Mouse (Mus musculus): ENCODE measurements at regions not wholly inside any gene's neighbourhood (a gene's known extent, or its start where the extent isn't known, plus 50 kb on each side); places are given as distances from the start of the nearest gene placed in this dataset.

- DNase-seq (ENCODE audit: low spot score in 2 of 2), result no peak
Measured at GRCm38 (mm10) chr5:91828481-91828880, 134.4 kb downstream of the Rchy1 start.

GRCm38 (mm10) chr5:91826636-91827035 is 136.2 kb downstream of the Rchy1 start:
- DNase-seq (ENCODE audit: low spot score in 2 of 2), result peak; percentile 28 to 65

GRCm38 (mm10) chr5:91822844-91823576 is 139.9 kb downstream of the Rchy1 start:
- no peak for DNase-seq (ENCODE audit: low spot score in 2 of 2)

- no peak for DNase-seq (ENCODE audit: low spot score in 2 of 2)
Measured at GRCm38 (mm10) chr5:91818800-91819199, 144.1 kb downstream of the Rchy1 start.

- no peak for DNase-seq (ENCODE audit: low spot score in 2 of 2)
Measured at GRCm38 (mm10) chr5:91818195-91818594, 144.7 kb downstream of the Rchy1 start.

- no peak for DNase-seq (ENCODE audit: low spot score in 2 of 2)
Measured at GRCm38 (mm10) chr5:91816376-91816950, 146.4 kb downstream of the Rchy1 start.

GRCm38 (mm10) chr5:91814956-91815355 is 147.9 kb downstream of the Rchy1 start:
- no peak for DNase-seq (ENCODE audit: low spot score in 2 of 2)

- DNase-seq (ENCODE audit: low spot score in 2 of 2), result no peak
Measured at GRCm38 (mm10) chr5:91814417-91814762, 148.5 kb downstream of the Rchy1 start.

GRCm38 (mm10) chr5:91813547-91814416 is 149.1 kb downstream of the Rchy1 start:
- DNase-seq (ENCODE audit: low spot score in 2 of 2), result no peak

- no peak for DNase-seq (ENCODE audit: low spot score in 2 of 2)
Measured at GRCm38 (mm10) chr5:91807070-91808065, 155.5 kb downstream of the Rchy1 start.

- peak in 1 of 2 experiments; percentile 44 for DNase-seq (ENCODE audit: low spot score in 2 of 2)
Measured at GRCm38 (mm10) chr5:91801297-91801980, 161.4 kb downstream of the Rchy1 start.

GRCm38 (mm10) chr5:91797362-91797761 is 165.5 kb downstream of the Rchy1 start:
- DNase-seq (ENCODE audit: low spot score in 2 of 2), result no peak

- DNase-seq (ENCODE audit: low spot score in 2 of 2), result no peak
Measured at GRCm38 (mm10) chr5:91792732-91793131, 170.1 kb downstream of the Rchy1 start.

- no peak for DNase-seq (ENCODE audit: low spot score in 2 of 2)
Measured at GRCm38 (mm10) chr5:91790412-91790811, 172.5 kb downstream of the Rchy1 start.

- no peak for DNase-seq (ENCODE audit: low spot score in 2 of 2)
Measured at GRCm38 (mm10) chr5:91783966-91784365, 178.9 kb downstream of the Rchy1 start.

- DNase-seq (ENCODE audit: low spot score in 2 of 2), result no peak
Measured at GRCm38 (mm10) chr5:91776971-91777370, 185.9 kb downstream of the Rchy1 start.

- DNase-seq (ENCODE audit: low spot score in 2 of 2), result no peak
Measured at GRCm38 (mm10) chr5:91774065-91774464, 188.8 kb downstream of the Rchy1 start.

- peak; percentile 21 to 67 for DNase-seq (ENCODE audit: low spot score in 2 of 2)
Measured at GRCm38 (mm10) chr5:91767886-91768285, 195.0 kb downstream of the Rchy1 start.

GRCm38 (mm10) chr5:91767060-91767459 is 195.8 kb downstream of the Rchy1 start:
- no peak for DNase-seq (ENCODE audit: low spot score in 2 of 2)

- no peak for DNase-seq (ENCODE audit: low spot score in 2 of 2)
Measured at GRCm38 (mm10) chr5:91764621-91765020, 198.2 kb downstream of the Rchy1 start.

Data from layer of hippocampus, adult 18-20 months (tissue).